Mouse (Mus musculus): Measurements from ENCODE around the gene Acer3.

DNA sequence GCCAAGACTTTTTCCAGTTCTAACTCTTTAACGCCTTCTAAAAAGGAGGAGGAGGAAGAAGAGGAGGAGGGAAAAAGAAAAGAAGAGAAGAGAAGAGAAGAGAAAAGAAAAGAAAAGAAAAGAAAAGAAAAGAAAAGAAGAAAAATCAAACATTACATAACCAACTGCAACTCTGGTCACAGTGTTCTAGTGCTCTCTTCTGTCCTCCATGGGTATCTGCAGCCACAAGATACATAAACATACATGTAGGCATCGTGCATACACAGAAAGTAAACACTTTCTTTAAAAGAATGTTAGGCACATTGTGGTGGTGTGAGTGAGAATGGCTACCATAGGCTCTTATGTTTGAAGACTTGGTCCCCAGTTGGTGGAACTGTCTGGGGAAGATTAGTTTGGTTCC is 5.9 kb downstream of the Acer3 start:
- TF ChIP-seq POLR2A (IDR thresholded peaks at IDR 0.05; ENCODE audit: control insufficient read depth, low read depth, low read length) (no peak), CTCF (IDR thresholded peaks at IDR 0.05; ENCODE audit: control insufficient read depth, insufficient read depth, insufficient replicate concordance, low read depth, low read length) (no peak)

All from testis, adult 2 months (tissue).